Mouse (Mus musculus) embryo, embryonic 10 days (tissue): ENCODE measurements around the gene Hspa13.

Experiments used
- DNase-seq: peaks from one replicate; pipeline ENCODE4 v3.0.0-alpha.2; 2015; ENCODE audit warnings: low spot score

Gene Hspa13

DNA sequence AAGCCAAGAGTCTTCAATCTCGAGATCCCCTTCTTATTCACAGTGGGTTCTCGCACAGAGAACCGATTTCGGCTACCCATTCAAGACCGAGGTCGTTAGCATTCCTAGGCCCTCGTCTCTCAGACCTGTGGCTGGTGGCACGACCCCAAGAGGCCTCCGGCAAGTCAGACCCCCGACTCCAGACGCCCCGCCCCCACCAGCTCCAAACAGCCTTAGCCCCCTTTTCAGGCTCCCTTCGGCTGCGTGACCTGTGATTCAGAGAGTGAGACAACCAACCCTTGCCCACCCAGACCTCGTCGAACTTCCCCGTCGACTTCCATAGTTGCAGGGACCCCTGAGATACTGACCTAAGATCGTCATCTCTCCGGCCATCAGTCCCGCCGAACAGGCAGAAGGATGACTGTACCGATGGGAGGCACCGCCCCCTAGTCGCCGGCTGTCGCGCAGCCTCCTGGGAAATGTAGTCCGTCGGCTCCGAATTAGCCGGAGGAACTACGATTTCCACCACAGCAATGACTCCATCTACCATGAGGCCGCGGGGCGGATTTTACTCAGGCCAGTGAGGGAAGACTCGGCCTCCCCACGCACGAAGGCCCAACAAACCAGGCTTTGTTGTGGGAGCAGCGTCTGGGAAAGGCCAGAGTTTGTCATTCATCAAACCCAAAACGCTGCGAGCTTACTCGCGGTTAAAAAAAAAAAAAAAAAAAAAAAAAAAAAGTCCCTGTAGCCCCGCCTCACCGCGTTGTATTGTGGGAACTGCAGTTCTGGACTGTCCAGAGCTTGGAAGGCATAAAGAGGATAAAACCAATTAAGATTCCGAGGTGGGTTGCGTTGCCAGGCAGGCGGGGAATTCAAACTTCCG is at the start of gene Hspa13:
Gene Hspa13, minus strand, starts transcription at position 717 of the 862 bp plus-strand sequence.
- peak; percentile 97 for DNase-seq

GRCm38 (mm10) chr16:75779271-75779670 is 12.4 kb upstream of the Hspa13 start:
- peak; percentile 31 for DNase-seq

GRCm38 (mm10) chr16:75773222-75773621 is 6.3 kb upstream of the Hspa13 start:
- DNase-seq = no peak

DNA sequence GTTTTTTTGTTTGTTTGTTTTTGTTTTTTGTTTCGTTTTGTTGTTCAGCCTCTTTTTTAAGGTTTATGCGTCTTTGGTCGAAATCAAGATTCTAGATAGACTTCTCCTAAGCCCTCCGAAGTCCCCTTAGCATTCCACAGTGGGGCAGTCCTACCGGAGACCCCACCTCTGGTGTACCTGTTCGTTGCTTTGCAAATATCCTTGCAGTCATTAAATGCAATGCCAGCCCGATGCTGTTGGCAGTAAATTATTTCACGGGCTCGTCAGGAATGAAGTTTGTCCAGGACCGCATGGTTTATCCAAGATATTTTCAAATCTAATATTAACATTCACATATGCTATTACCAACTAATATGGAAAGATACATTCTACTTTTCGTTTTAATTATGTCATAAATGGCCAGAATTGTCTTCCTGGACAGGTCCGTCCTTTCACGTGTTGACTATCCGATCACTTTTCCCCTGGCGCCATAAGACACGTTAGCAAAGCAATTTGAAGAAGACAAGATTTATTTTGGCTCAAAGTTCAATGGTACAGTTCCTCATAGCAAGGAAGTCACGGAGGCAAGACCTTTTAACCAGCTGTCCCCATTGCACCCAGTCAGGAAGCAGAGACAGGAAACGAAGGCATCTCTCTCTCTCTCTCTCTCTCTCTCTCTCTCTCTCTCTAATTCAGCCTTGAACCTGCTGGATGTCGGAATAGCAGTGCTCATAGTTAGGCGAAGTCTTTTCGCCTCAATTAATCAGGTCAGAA is 522 bp upstream of the Hspa13 start:
- DNase-seq = no peak

DNA sequence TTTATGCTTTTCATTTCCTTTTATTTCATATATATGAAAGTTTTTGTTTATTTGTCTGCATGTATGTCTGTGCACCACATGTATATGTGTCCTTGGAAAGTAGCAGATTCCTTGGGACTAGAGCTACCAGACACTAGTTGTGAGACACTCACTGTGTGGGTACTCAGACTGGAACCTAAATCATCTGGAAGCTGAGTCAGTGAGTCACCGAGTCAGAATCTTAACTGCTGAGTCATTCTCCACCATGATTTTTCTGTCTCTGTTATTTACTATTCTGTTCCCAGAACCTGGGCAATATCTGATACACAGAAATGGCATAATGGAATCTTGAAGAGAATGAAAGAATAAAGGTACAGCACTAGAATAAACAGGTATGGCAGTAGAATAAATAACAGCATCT is 14.0 kb downstream of the Hspa13 start:
- DNase-seq = no peak

DNA sequence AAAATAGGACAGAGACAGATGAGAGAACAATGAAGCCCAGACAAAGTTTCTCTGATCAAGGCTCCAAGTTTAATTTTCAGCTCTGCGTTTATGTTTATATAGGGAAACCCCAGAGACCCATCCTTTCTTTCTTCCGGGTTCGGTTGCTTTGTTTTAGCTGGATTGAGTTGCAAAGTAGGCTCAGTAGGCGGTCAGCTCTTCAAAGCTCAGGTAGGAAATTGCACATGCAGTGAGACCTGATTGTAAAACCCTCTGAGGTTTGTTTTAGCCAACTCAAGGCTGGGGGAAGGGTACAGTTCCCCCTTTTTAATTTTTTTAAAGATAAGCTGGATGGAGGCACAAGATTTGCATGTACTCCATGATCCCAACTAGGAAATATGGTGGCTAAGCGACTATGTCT is 16.8 kb downstream of the Hspa13 start:
- DNase-seq = no peak

DNA sequence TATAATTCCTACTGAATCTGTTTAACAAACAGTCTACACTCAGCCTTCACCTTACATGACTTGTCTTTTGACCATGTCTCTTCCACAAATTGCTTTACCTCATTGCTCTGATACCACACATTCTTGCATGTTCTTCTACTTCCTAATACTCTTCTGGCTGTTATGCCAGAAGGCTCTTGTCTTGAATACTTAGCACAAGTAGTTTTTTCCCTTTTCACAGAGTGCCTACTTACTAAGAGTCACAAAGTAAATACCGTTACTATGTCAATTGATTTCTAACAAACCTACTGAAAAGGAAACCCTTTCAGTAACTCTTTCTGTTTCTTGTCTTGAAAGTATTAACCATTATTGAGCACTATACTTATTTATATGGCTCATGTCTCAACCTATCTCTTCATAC is 18.0 kb downstream of the Hspa13 start:
- no peak for DNase-seq

- DNase-seq = no peak
Measured at GRCm38 (mm10) chr16:75744014-75744413, 22.9 kb downstream of the Hspa13 start.

- DNase-seq = no peak
Measured at GRCm38 (mm10) chr16:75717405-75718173, 49.3 kb downstream of the Hspa13 start.

GRCm38 (mm10) chr16:75696176-75696575 is 70.7 kb downstream of the Hspa13 start:
- DNase-seq = peak; percentile 81
